Mouse (Mus musculus): ENCODE measurements around the gene Dnmt3a.
"Not testable (repeated sequence)": the region's sequence is repeated elsewhere in the genome, so short reads cannot be mapped to it uniquely, and the experiment has no call there.

Gene Dnmt3a

DNA sequence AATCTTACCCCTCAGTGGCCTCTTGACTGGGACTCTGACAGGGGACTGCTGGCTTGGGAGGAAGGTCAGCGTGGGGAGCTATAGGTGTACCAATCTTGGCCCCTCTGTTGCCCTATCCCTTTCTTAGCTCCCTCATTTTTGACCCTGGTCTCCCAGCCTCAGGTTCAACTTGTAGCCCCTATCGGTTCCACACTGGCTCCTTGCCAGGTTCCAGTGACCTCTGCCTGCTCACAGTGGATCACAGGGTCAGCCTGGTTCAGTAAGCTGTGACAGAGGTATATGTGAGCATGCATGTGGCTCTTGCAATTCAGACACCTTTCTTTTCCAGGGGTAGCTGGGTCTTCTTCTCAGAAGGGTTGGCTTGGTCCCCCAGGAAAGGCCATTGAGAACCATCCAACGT, 110.0 kb downstream of the Dnmt3a start:
- DNase-seq (ENCODE audit: extremely low read depth, low read depth), result no peak

DNA sequence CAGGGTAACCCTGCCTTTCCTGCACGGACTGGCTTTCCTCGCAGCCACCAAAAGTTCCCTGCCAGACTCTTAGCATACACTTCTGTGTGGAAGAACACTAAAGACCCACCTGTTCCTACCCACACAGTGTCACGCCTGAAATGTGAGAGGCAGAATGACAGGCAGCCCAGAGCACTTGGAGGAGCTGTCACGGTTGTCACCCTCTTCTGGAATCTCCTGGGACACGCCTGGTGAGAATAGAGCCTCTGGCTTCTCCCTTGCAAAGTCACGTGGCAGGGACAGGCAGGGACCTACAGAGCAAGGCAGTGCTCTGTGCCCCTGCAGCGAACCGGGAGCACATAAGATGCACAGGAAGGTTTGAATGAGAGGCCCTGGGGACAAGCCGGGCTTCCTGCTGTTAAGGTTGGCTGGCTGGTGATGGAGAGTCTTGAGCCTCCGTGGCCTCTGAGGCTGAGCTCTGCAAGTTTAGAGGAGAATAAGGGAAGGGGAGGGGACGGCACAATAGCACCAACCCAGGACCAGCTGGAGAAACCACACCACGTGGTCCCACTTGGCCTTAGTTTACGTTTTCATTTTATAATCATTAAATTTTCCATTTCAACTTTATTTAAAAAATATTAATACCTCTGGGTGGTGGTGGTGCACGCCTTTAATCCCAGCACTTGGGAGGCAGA, 112.0 kb downstream of the Dnmt3a start:
- no peak for DNase-seq (ENCODE audit: extremely low read depth, low read depth)

GRCm38 (mm10) chr12:3918577-3918976, 112.8 kb downstream of the Dnmt3a start:
- no peak for DNase-seq (ENCODE audit: extremely low read depth, low read depth)

- DNase-seq (ENCODE audit: extremely low read depth, low read depth), result no peak
Observed at GRCm38 (mm10) chr12:3919423-3919822, 113.6 kb downstream of the Dnmt3a start.

GRCm38 (mm10) chr12:3926127-3926526, 120.3 kb downstream of the Dnmt3a start:
- peak; percentile 7 for DNase-seq (ENCODE audit: extremely low read depth, low read depth)

DNA sequence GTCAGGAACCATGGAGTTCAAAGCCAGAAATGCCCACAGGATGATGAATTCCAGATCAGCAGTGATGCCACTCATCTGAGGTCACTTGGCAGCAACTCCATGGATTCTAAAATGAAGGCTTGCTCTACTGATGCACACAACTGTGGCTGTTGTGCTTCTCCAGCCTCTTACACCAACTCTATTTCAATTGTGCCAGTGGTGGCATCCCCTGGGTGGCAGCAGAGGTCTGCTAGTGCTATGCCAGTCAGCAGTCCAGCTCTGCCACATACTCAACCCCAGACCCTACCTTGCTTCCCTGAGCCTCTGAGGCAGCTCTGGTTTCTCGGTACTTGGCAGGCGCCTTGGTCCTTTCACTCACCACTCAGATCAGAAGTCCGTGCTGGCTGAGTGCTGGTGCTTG, 123.0 kb downstream of the Dnmt3a start:
- DNase-seq (ENCODE audit: extremely low read depth, low read depth), result no peak

GRCm38 (mm10) chr12:3930090-3930865, 124.5 kb downstream of the Dnmt3a start:
- not testable (repeated sequence) for DNase-seq (ENCODE audit: extremely low read depth, low read depth)

- no peak for DNase-seq (ENCODE audit: extremely low read depth, low read depth)
Observed at GRCm38 (mm10) chr12:3942026-3942425, 136.2 kb downstream of the Dnmt3a start.

GRCm38 (mm10) chr12:3944454-3945073, 138.8 kb downstream of the Dnmt3a start:
- DNase-seq (ENCODE audit: extremely low read depth, low read depth), result no peak

GRCm38 (mm10) chr12:3947503-3947902, 141.7 kb downstream of the Dnmt3a start:
- DNase-seq (ENCODE audit: extremely low read depth, low read depth), result no peak

DNA sequence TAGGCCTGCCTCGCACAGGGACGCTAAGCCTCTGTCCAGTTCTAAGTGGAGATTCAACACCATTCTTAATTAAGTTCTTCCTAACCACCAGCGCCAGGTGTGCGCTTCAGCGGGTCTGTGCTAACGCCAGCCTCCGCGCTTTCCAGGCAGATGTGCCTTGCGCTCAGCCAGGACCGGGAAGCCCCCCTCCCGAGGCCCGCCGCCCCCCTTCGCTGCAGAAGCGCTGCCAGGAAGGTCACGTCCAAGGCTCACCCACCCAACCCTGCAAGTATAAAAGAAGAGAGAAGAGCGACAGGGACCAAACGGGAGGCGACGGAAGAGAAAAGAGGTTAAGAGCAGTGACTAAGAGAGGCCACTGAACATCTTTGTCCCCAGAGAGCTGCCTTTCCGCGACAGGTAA, 148.8 kb downstream of the Dnmt3a start, which contains the start of gene Pomc:
TSS of gene Pomc (plus strand) at position 301 of the 400 bp plus-strand sequence.
- DNase-seq (ENCODE audit: extremely low read depth, low read depth), result no peak

DNA sequence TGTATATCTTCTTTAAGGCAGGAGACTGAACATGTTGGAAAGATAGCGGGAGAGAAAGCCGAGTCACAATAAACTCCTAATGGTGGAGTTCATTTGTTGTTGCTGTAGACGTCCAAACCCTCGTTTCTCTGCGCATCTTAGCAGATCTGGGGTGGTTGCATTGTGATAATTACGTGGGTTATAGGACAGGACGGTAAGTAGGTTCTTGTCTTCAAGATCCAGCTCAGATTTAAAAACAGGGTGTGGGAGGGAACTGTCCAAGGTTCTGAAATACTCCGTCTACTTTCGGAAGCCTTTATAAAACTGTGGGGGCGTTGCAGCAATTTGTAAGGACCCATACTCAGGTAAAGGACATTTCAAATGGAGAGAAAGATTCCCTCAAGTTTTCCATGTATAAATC, 149.6 kb downstream of the Dnmt3a start:
- DNase-seq (ENCODE audit: extremely low read depth, low read depth), result peak; percentile 5

DNA sequence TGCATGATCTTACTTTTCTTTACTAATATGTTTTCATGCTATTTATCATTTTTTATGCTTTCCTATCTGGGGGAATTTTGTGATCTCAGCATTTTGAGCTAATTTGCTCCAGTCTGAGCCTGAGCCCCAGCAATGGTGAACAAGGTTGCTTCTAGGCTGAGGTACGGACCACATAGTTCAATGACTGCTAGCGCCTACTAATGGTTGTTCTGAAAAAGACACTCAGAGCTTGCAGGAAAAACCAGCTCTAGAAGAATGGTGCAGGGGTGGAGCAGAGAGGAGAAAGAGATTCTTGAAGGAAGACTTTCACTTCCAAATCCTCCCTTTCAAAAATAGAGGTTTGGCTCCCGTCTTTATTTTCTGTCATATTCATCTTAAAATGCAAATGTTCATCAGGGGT, 150.5 kb downstream of the Dnmt3a start:
- no peak for DNase-seq (ENCODE audit: extremely low read depth, low read depth)

DNA sequence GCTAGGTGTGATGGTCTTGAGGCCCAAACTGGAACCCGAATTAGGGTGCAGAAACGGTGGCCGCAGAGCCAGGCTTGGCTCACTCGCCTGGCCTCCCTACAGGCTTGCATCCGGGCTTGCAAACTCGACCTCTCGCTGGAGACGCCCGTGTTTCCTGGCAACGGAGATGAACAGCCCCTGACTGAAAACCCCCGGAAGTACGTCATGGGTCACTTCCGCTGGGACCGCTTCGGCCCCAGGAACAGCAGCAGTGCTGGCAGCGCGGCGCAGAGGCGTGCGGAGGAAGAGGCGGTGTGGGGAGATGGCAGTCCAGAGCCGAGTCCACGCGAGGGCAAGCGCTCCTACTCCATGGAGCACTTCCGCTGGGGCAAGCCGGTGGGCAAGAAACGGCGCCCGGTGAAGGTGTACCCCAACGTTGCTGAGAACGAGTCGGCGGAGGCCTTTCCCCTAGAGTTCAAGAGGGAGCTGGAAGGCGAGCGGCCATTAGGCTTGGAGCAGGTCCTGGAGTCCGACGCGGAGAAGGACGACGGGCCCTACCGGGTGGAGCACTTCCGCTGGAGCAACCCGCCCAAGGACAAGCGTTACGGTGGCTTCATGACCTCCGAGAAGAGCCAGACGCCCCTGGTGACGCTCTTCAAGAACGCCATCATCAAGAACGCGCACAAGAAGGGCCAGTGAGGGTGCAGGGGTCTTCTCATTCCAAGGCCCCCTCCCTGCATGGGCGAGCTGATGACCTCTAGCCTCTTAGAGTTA, 154.2 kb downstream of the Dnmt3a start:
- DNase-seq (ENCODE audit: extremely low read depth, low read depth), result no peak

GRCm38 (mm10) chr12:3960553-3960952, 154.7 kb downstream of the Dnmt3a start:
- no peak for DNase-seq (ENCODE audit: extremely low read depth, low read depth)
